Mouse (Mus musculus): ENCODE measurements around the gene Boc. TPM values are rescaled to one million over a fixed set of nuclear protein-coding genes. Genes with fewer than 3 reads are reported as not detected.

Boc gene
- total RNA-seq, 1 experiment = 5.4 TPM

DNA sequence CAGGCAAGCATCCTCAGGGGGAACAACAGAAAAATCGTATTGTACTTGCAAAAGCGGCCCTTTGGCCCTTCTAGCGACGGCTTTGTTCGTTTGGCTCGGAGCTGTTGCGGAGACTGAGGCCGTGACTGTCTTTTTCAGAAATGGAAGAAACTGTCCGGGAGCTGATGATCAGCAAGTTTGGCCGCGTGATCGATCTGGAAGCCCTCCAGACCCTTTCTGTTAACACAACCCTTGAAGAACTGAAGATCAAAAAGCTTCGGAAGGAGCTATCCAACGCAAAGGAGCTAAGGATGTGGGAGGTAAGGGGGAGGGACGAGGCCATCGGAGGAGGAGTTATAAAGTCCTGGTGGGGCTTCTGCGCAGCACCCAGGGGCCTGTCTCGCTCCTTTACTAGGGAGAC, 79.9 kb downstream of the Boc start:
- in situ Hi-C loops (cut with MboI; ENCODE audit: low sequenced_read_pairs in 2 of 2, unreplicated experiment in 2 of 2) = no loop called here
- H3K36me3 ChIP-seq (ENCODE audit: control insufficient read depth, insufficient read depth, low read length, poor library complexity, severe bottlenecking) = no peaks in the 10 kb centered on the region
- no peak overlapping the region for H3K27ac ChIP-seq (ENCODE audit: insufficient read depth, low read depth, low read length, poor library complexity, severe bottlenecking)
- no peak overlapping the region for H3K9ac ChIP-seq (ENCODE audit: insufficient read depth, low read depth, low read length, poor library complexity, severe bottlenecking)
- H3K9me3 ChIP-seq (ENCODE audit: control insufficient read depth, insufficient read depth, low read depth, low read length) = no peaks in the 10 kb centered on the region
- peaks cover 0 to 4% of the 10 kb centered on the region in 2 experiments; a peak in 2 of 4 replicates for H3K4me1 ChIP-seq (ENCODE audit: control insufficient read depth in 2 of 2, insufficient read depth in 2 of 2, low read length in 2 of 2, poor library complexity in 1 of 2)
- no peak for DNase-seq (ENCODE audit: low read depth, low spot score)
- TF ChIP-seq ZC3H11A (IDR thresholded peaks at IDR 0.05; ENCODE audit: borderline replicate concordance, low read depth, low read length) (no peak), HCFC1 (IDR thresholded peaks at IDR 0.05; ENCODE audit: borderline replicate concordance, insufficient read depth, low read length) (no peak), CHD2 (IDR thresholded peaks at IDR 0.05; ENCODE audit: low read depth, low read length) (no peak), ZNF384 (IDR thresholded peaks at IDR 0.05; ENCODE audit: low read depth, low read length) (no peak), MAFK (IDR thresholded peaks at IDR 0.05; ENCODE audit: insufficient read depth, low read depth, low read length) (no peak)
- H3K4me3 ChIP-seq (ENCODE audit: insufficient read depth in 1 of 2, low read depth in 1 of 2, low read length in 2 of 2, poor library complexity in 1 of 2, severe bottlenecking in 1 of 2) = no peak overlapping the region

GRCm38 (mm10) chr16:44475682-44476375, 82.9 kb downstream of the Boc start:
- in situ Hi-C loops (cut with MboI; ENCODE audit: low sequenced_read_pairs in 2 of 2, unreplicated experiment in 2 of 2) = no loop called here
- peak overlapping the region; percentile 62; the same call in 1 of the 2 replicates for H3K9ac ChIP-seq (ENCODE audit: insufficient read depth, low read depth, low read length, poor library complexity, severe bottlenecking)
- peak; percentile 42 for DNase-seq (ENCODE audit: low read depth, low spot score)

GRCm38 (mm10) chr16:44475281-44475680, 83.4 kb downstream of the Boc start:
- no peaks in the 10 kb centered on the region for H3K36me3 ChIP-seq (ENCODE audit: control insufficient read depth, insufficient read depth, low read length, poor library complexity, severe bottlenecking)
- TF ChIP-seq CHD2 (IDR thresholded peaks at IDR 0.05; ENCODE audit: low read depth, low read length) (no peak), ZNF384 (IDR thresholded peaks at IDR 0.05; ENCODE audit: low read depth, low read length) (no peak), HCFC1 (IDR thresholded peaks at IDR 0.05; ENCODE audit: borderline replicate concordance, insufficient read depth, low read length) (no peak), ZC3H11A (IDR thresholded peaks at IDR 0.05; ENCODE audit: borderline replicate concordance, low read depth, low read length) (no peak), MAFK (IDR thresholded peaks at IDR 0.05; ENCODE audit: insufficient read depth, low read depth, low read length) (no peak)
- DNase-seq (ENCODE audit: low read depth, low spot score) = peak; percentile 20
- peaks cover 0 to 4% of the 10 kb centered on the region in 2 experiments; a peak in 2 of 4 replicates for H3K4me1 ChIP-seq (ENCODE audit: control insufficient read depth in 2 of 2, insufficient read depth in 2 of 2, low read length in 2 of 2, poor library complexity in 1 of 2)
- peak overlapping the region; percentile 33 to 66 for H3K4me3 ChIP-seq (ENCODE audit: insufficient read depth in 1 of 2, low read depth in 1 of 2, low read length in 2 of 2, poor library complexity in 1 of 2, severe bottlenecking in 1 of 2)
- in situ Hi-C loops (cut with MboI; ENCODE audit: low sequenced_read_pairs in 2 of 2, unreplicated experiment in 2 of 2) = no loop called here
- H3K27ac ChIP-seq (ENCODE audit: insufficient read depth, low read depth, low read length, poor library complexity, severe bottlenecking) = no peak overlapping the region
- H3K9me3 ChIP-seq (ENCODE audit: control insufficient read depth, insufficient read depth, low read depth, low read length) = no peaks in the 10 kb centered on the region
- peak overlapping the region; percentile 62; the same call in 1 of the 2 replicates for H3K9ac ChIP-seq (ENCODE audit: insufficient read depth, low read depth, low read length, poor library complexity, severe bottlenecking)

More at GRCm38 (mm10) chr16:44475682-44476375, 82.9 kb downstream of the Boc start:
- peak overlapping the region; percentile 33 to 66 for H3K4me3 ChIP-seq (ENCODE audit: insufficient read depth in 1 of 2, low read depth in 1 of 2, low read length in 2 of 2, poor library complexity in 1 of 2, severe bottlenecking in 1 of 2)
- H3K9me3 ChIP-seq (ENCODE audit: control insufficient read depth, insufficient read depth, low read depth, low read length) = no peaks in the 10 kb centered on the region
- no peaks in the 10 kb centered on the region for H3K36me3 ChIP-seq (ENCODE audit: control insufficient read depth, insufficient read depth, low read length, poor library complexity, severe bottlenecking)
- H3K27ac ChIP-seq (ENCODE audit: insufficient read depth, low read depth, low read length, poor library complexity, severe bottlenecking) = no peak overlapping the region
- TF ChIP-seq ZC3H11A (IDR thresholded peaks at IDR 0.05; ENCODE audit: borderline replicate concordance, low read depth, low read length) = no peak
- TF ChIP-seq ZNF384 (IDR thresholded peaks at IDR 0.05; ENCODE audit: low read depth, low read length) = no peak
- peaks cover 0 to 4% of the 10 kb centered on the region in 2 experiments; a peak in 2 of 4 replicates for H3K4me1 ChIP-seq (ENCODE audit: control insufficient read depth in 2 of 2, insufficient read depth in 2 of 2, low read length in 2 of 2, poor library complexity in 1 of 2)

DNA sequence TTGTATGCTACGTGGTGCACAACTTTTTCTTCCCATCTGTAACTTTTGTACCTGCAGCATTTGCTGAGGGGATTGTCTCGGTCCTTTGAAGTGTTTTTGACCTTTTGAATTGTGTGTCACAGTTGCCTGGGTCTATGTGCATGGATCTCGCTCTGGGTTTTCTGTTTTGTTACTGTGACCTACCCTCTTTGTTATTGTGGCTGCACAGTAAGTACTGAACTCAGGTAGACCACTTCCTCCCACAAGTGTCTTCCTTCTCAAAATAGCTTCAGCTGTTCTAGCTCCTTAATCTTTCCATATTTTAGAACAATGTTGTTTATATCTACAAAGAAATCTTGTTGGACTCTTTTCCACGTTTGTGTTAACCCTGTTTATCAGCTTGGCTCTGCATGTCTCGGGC, 97.8 kb downstream of the Boc start:
- TF ChIP-seq ZC3H11A (IDR thresholded peaks at IDR 0.05; ENCODE audit: borderline replicate concordance, low read depth, low read length) = no peak
- TF ChIP-seq HCFC1 (IDR thresholded peaks at IDR 0.05; ENCODE audit: borderline replicate concordance, insufficient read depth, low read length) = no peak
- no peak for TF ChIP-seq MAFK (IDR thresholded peaks at IDR 0.05; ENCODE audit: insufficient read depth, low read depth, low read length)
- TF ChIP-seq CHD2 (IDR thresholded peaks at IDR 0.05; ENCODE audit: low read depth, low read length) = no peak
- TF ChIP-seq ZNF384 (IDR thresholded peaks at IDR 0.05; ENCODE audit: low read depth, low read length) = no peak
- Histone ChIP-seq H3K9ac (ENCODE audit: insufficient read depth, low read depth, low read length, poor library complexity, severe bottlenecking) (no peak overlapping the region), H3K27ac (ENCODE audit: insufficient read depth, low read depth, low read length, poor library complexity, severe bottlenecking) (no peak overlapping the region), H3K4me3 (ENCODE audit: insufficient read depth in 1 of 2, low read depth in 1 of 2, low read length in 2 of 2, poor library complexity in 1 of 2, severe bottlenecking in 1 of 2) (no peak overlapping the region), H3K9me3 (ENCODE audit: control insufficient read depth, insufficient read depth, low read depth, low read length) (no peaks in the 10 kb centered on the region), H3K4me1 (ENCODE audit: control insufficient read depth in 2 of 2, insufficient read depth in 2 of 2, low read length in 2 of 2, poor library complexity in 1 of 2) (no peaks in the 10 kb centered on the region), H3K36me3 (ENCODE audit: control insufficient read depth, insufficient read depth, low read length, poor library complexity, severe bottlenecking) (no peaks in the 10 kb centered on the region)
- in situ Hi-C loops (cut with MboI; ENCODE audit: low sequenced_read_pairs in 2 of 2, unreplicated experiment in 2 of 2) = no loop called here
- no peak for DNase-seq (ENCODE audit: low read depth, low spot score)
